In the genomic region with DNA sequence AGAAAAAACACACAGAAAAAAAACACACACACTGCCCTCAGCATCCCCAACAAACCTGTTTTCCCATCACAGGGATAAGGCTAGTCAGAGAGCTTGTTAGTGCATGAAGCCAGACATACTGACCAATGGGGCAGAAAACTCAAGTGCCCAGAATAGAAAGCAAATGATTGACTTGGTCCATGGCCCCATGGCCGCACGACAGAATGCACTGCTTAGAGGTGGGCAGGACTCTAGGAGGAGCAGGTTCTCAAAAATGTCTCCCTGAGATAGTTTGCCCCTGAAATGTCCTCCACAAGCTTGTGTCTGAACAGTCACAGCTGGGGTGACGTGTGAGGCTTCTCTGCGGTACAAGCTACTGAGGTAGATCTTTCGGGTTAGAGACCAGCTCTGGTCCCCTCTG, we compare ENCODE assay signal across 20 mouse cellular contexts. TPM values are rescaled to one million over a fixed set of nuclear protein-coding genes. Genes with fewer than 3 reads are reported as not detected.
DNase-seq lines count a peak whose midpoint lies in the region; ATAC-seq and TF ChIP-seq lines count a peak whose summit lies in the region.
"Had no signal": no experiment of that assay in that cellular context is flagged by ENCODE, and none has a peak within 500 bp of the region (broad histone marks: within the 10 kb centered on the region; RNA-seq: fewer than 3 reads in every experiment).

No protein-coding gene starts in this region.

- no peak; the same call in 1 of the 2 replicates for ATAC-seq in heart, embryonic 12.5 days (ENCODE audit: insufficient number of reproducible peaks, low FRiP score)
- no peak for ATAC-seq in heart, postnatal 0 days (ENCODE audit: insufficient read depth, low read depth)
- ATAC-seq in hindbrain, embryonic 13.5 days (ENCODE audit: low FRiP score): no peak
- ATAC-seq: intestine, embryonic 15.5 days; liver, postnatal 0 days; midbrain, embryonic 15.5 days had no signal

- peaks cover 4% of the 10 kb centered on the region; the same call in 1 of the 2 replicates for H3K9me3 ChIP-seq in heart, embryonic 12.5 days (replicated peaks)
- H3K9me3 ChIP-seq in heart, postnatal 0 days (replicated peaks; ENCODE audit: control insufficient read depth, low read length): no peaks in the 10 kb centered on the region
- H3K9me3 ChIP-seq in hindbrain, embryonic 13.5 days: no peaks in the 10 kb centered on the region
- H3K9me3 ChIP-seq: forebrain, embryonic 12.5 days; hindbrain, embryonic 15.5 days; intestine, embryonic 15.5 days; limb, embryonic 10.5 days; midbrain, embryonic 15.5 days had no signal

- H3K27ac ChIP-seq in heart, embryonic 12.5 days (ENCODE audit: poor library complexity, severe bottlenecking): peak overlapping the region; percentile 78
- peak overlapping the region; percentile 49 for H3K27ac ChIP-seq in heart, postnatal 0 days (ENCODE audit: low read depth)
- H3K27ac ChIP-seq in hindbrain, embryonic 13.5 days: no peak overlapping the region
- H3K27ac ChIP-seq: forebrain, embryonic 12.5 days; hindbrain, embryonic 15.5 days; intestine, embryonic 15.5 days; left cerebral cortex, adult 2 months; limb, embryonic 10.5 days; midbrain, embryonic 15.5 days had no signal

- WGBS in heart, embryonic 12.5 days: 37% methylated on average over 5 of the region's 5 CpGs
- 36% methylated on average over 5 of the region's 5 CpGs for WGBS in heart, postnatal 0 days
- 74% methylated on average over 5 of the region's 5 CpGs for WGBS in hindbrain, embryonic 13.5 days

- peaks cover 15% of the 10 kb centered on the region for H3K36me3 ChIP-seq in heart, embryonic 12.5 days
- 0 out of 2 replicates have a peak, but pooled peaks cover 4% of the 10 kb centered on the region for H3K36me3 ChIP-seq in heart, postnatal 0 days (replicated peaks; ENCODE audit: control insufficient read depth, insufficient read depth, low read length)
- H3K36me3 ChIP-seq in hindbrain, embryonic 13.5 days: no peaks in the 10 kb centered on the region
- H3K36me3 ChIP-seq: forebrain, embryonic 12.5 days; hindbrain, embryonic 15.5 days; intestine, embryonic 15.5 days; midbrain, embryonic 15.5 days had no signal

- H3K27me3 ChIP-seq in heart, embryonic 12.5 days (replicated peaks): no peaks in the 10 kb centered on the region
- no peaks in the 10 kb centered on the region for H3K27me3 ChIP-seq in heart, postnatal 0 days (ENCODE audit: control insufficient read depth, insufficient read depth, low read length)
- H3K27me3 ChIP-seq in hindbrain, embryonic 13.5 days: no peaks in the 10 kb centered on the region
- H3K27me3 ChIP-seq: CH12.LX; forebrain, embryonic 12.5 days; hindbrain, embryonic 15.5 days; intestine, embryonic 15.5 days; midbrain, embryonic 15.5 days had no signal

- no peak overlapping the region for H3K9ac ChIP-seq in heart, embryonic 12.5 days
- no peak overlapping the region for H3K9ac ChIP-seq in heart, postnatal 0 days (replicated peaks; ENCODE audit: low read depth, low read length)
- H3K9ac ChIP-seq in hindbrain, embryonic 13.5 days: no peak overlapping the region
- H3K9ac ChIP-seq: forebrain, embryonic 12.5 days; hindbrain, embryonic 15.5 days; intestine, embryonic 15.5 days; liver, postnatal 0 days; midbrain, embryonic 15.5 days had no signal

- no peak for TF ChIP-seq EP300 in heart, postnatal 0 days (IDR thresholded peaks at IDR 0.05; ENCODE audit: low read depth)

- H3K4me2 ChIP-seq in heart, embryonic 12.5 days: peak overlapping the region; percentile 35
- H3K4me2 ChIP-seq in heart, postnatal 0 days (ENCODE audit: low read depth, low read length): no peak overlapping the region
- no peak overlapping the region for H3K4me2 ChIP-seq in hindbrain, embryonic 13.5 days
- H3K4me2 ChIP-seq: forebrain, embryonic 12.5 days; hindbrain, embryonic 15.5 days; intestine, embryonic 15.5 days; midbrain, embryonic 15.5 days had no signal

- peaks cover 47% of the 10 kb centered on the region for H3K4me1 ChIP-seq in heart, embryonic 12.5 days (replicated peaks)
- peaks cover 18% of the 10 kb centered on the region for H3K4me1 ChIP-seq in heart, postnatal 0 days (ENCODE audit: control insufficient read depth, insufficient read depth)
- peaks cover 27% of the 10 kb centered on the region for H3K4me1 ChIP-seq in hindbrain, embryonic 13.5 days (replicated peaks)

- no peak for DNase-seq in heart, adult 18-20 months
- DNase-seq in heart, postnatal 0 days (ENCODE audit: low spot score): no peak
- DNase-seq in kidney, adult 9 months: peak; percentile 95
- DNase-seq in kidney, postnatal 25 days: peak; percentile 79 to 91
- no peak for DNase-seq in cerebellum, adult 9-10 months
- DNase-seq: adrenal gland, postnatal 36 days; cerebellum, adult 18-20 months; liver, postnatal 0 days; lung, postnatal 10 days; thymus, postnatal 25 days had no signal

- H3K4me3 ChIP-seq in heart, embryonic 12.5 days: no peak overlapping the region
- no peak overlapping the region for H3K4me3 ChIP-seq in heart, postnatal 0 days (ENCODE audit: low read depth, low read length)
- H3K4me3 ChIP-seq in hindbrain, embryonic 13.5 days: no peak overlapping the region
- H3K4me3 ChIP-seq: forebrain, embryonic 12.5 days; hindbrain, embryonic 15.5 days; intestine, embryonic 15.5 days; left cerebral cortex, adult 2 months; limb, embryonic 10.5 days; midbrain, embryonic 15.5 days; myocyte had no signal

- TF ChIP-seq CTCF in heart, postnatal 0 days (IDR thresholded peaks at IDR 0.05; ENCODE audit: low read depth): no peak

RNA-seq across cellular contexts. Expression of gene Wwc2, which starts 20.1 kb away (rescaled TPM):
- polyA plus RNA-seq in heart, embryonic 12.5 days (2016; fragmentation: Nextera tagmentation; extraction: Ambion mirVana): 22.1 and 23.9 TPM in 2 replicates
- 10 to 100 TPM; 24.6 to 24.7 TPM for total RNA-seq in heart, adult 18-20 months (2021)
- total RNA-seq in heart, postnatal 0 days (2014; rRNA removed; ENCODE audit: low replicate concordance): 18.5 and 21.1 TPM in 2 replicates
- 8.0 and 8.2 TPM in 2 replicates for polyA plus RNA-seq in heart, postnatal 0 days (2015; fragmentation: Nextera tagmentation; extraction: Ambion mirVana)
- 5.4 and 6.0 TPM in 2 replicates for polyA plus RNA-seq in hindbrain, embryonic 13.5 days (2015; fragmentation: Nextera tagmentation; extraction: Ambion mirVana)

Comparison
In these comparisons a context has a peak if more than half of its experiments do, and no peak if none do; other contexts are left out.
1. DNase-seq: peak in kidney, adult 9 months (single experiment) and kidney, postnatal 25 days (2 of 2); none in heart, adult 18-20 months (0 of 2), heart, postnatal 0 days (single experiment) and cerebellum, adult 9-10 months (single experiment).